ENCODE assay signal across 17 mouse cellular contexts in the genomic region with DNA sequence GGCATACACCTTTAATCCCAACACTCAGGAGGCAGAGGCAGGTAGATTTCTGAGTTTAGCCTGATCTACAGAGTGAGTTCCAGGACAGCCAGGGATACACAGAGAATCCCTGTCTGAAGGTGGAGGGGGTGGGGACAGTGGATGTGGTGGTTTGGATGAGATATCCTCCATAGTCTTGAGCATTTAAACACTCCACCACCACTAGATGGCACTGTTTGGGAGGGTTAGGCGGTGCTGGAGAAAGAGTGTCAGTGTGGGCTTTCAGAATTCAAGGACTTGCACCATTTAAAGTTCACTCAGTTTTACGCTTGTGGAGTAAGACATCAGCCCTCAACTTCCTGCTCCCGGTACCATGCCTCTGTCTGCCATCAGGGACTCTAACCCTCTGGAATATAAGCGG. TPM values are rescaled to one million over a fixed set of nuclear protein-coding genes. Genes with fewer than 3 reads are reported as not detected.
DNase-seq lines count a peak whose midpoint lies in the region; ATAC-seq and TF ChIP-seq lines count a peak whose summit lies in the region.
"Had no signal": no experiment of that assay in that cellular context is flagged by ENCODE, and none has a peak within 500 bp of the region (broad histone marks: within the 10 kb centered on the region; RNA-seq: fewer than 3 reads in every experiment).

No protein-coding gene starts in this region.

- H3K79me2 ChIP-seq in liver, adult 2 months (ENCODE audit: control insufficient read depth, insufficient read depth, low read length), result no peaks in the 10 kb centered on the region

- no peak overlapping the region for H3K4me2 ChIP-seq in forebrain, postnatal 0 days (ENCODE audit: low read depth)
- H3K4me2 ChIP-seq in forebrain, embryonic 14.5 days (ENCODE audit: low read length), result no peak overlapping the region
- no peak overlapping the region for H3K4me2 ChIP-seq in liver, embryonic 11.5 days
- H3K4me2 ChIP-seq: hindbrain, embryonic 14.5 days; limb, embryonic 12.5 days; midbrain, embryonic 13.5 days; neural tube, embryonic 12.5 days had no signal

- H3K4me3 ChIP-seq in forebrain, postnatal 0 days (ENCODE audit: low read depth, low read length), result no peak overlapping the region
- no peak overlapping the region for H3K4me3 ChIP-seq in forebrain, embryonic 14.5 days (ENCODE audit: low read depth, low read length)
- H3K4me3 ChIP-seq in liver, adult 2 months (ENCODE audit: insufficient read depth, low read depth, low read length), result no peak overlapping the region
- no peak overlapping the region for H3K4me3 ChIP-seq in liver, embryonic 11.5 days (ENCODE audit: low read depth, low read length)
- H3K4me3 ChIP-seq: embryonic facial prominence, embryonic 10.5 days; limb, embryonic 12.5 days; midbrain, embryonic 13.5 days; neural tube, embryonic 12.5 days had no signal

- TF ChIP-seq POLR2A in liver, adult 2 months (IDR thresholded peaks at IDR 0.05; ENCODE audit: extremely low read depth, insufficient read depth, low read length), result no peak

- H3K4me1 ChIP-seq in forebrain, postnatal 0 days (ENCODE audit: insufficient read depth), result no peaks in the 10 kb centered on the region
- H3K4me1 ChIP-seq in forebrain, embryonic 14.5 days (ENCODE audit: control insufficient read depth, insufficient read depth, low read length), result 0 out of 2 replicates have a peak, but pooled peaks cover under 1% of the 10 kb centered on the region
- no peaks in the 10 kb centered on the region; the same call in 1 of the 2 replicates for H3K4me1 ChIP-seq in liver, adult 2 months (ENCODE audit: control insufficient read depth, insufficient read depth, low read length)
- peaks cover 19% of the 10 kb centered on the region for H3K4me1 ChIP-seq in liver, embryonic 11.5 days (replicated peaks; ENCODE audit: control insufficient read depth, insufficient read depth, low read length)

- H3K9ac ChIP-seq in forebrain, postnatal 0 days, result no peak overlapping the region
- no peak overlapping the region for H3K9ac ChIP-seq in forebrain, embryonic 14.5 days (ENCODE audit: low read length)
- no peak overlapping the region for H3K9ac ChIP-seq in liver, adult 2 months (ENCODE audit: low read depth, low read length)
- H3K9ac ChIP-seq in liver, embryonic 11.5 days (ENCODE audit: low read depth, low read length), result no peak overlapping the region
- H3K9ac ChIP-seq: hindbrain, embryonic 14.5 days; limb, embryonic 12.5 days; midbrain, embryonic 13.5 days; neural tube, embryonic 12.5 days had no signal

- WGBS in forebrain, postnatal 0 days, result 93% methylated on average over 4 of the region's 4 CpGs
- 87% methylated on average over 4 of the region's 4 CpGs for WGBS in forebrain, embryonic 14.5 days
- 98% methylated on average over 4 of the region's 4 CpGs for WGBS in liver, adult 2 months
- 91% methylated on average over 4 of the region's 4 CpGs for WGBS in liver, embryonic 11.5 days

- no peaks in the 10 kb centered on the region for H3K36me3 ChIP-seq in forebrain, postnatal 0 days (ENCODE audit: insufficient read depth)
- no peaks in the 10 kb centered on the region for H3K36me3 ChIP-seq in forebrain, embryonic 14.5 days (ENCODE audit: control insufficient read depth, insufficient read depth, low read length)
- no peaks in the 10 kb centered on the region for H3K36me3 ChIP-seq in liver, adult 2 months (ENCODE audit: control insufficient read depth, insufficient read depth, low read length)
- no peaks in the 10 kb centered on the region for H3K36me3 ChIP-seq in liver, embryonic 11.5 days (ENCODE audit: control insufficient read depth, insufficient read depth, low read length)
- H3K36me3 ChIP-seq: embryonic facial prominence, embryonic 10.5 days; limb, embryonic 12.5 days; midbrain, embryonic 13.5 days; neural tube, embryonic 12.5 days had no signal

- ATAC-seq in forebrain, postnatal 0 days, result no peak
- ATAC-seq in forebrain, embryonic 14.5 days, result no peak
- no peak for ATAC-seq in liver, embryonic 11.5 days (replicated peaks; ENCODE audit: low FRiP score)
- ATAC-seq: midbrain, embryonic 13.5 days had no signal

- no peak for DNase-seq in forebrain, postnatal 0 days
- no peak for DNase-seq in forebrain, embryonic 14.5 days (ENCODE audit: low spot score)
- no peak for DNase-seq in liver, adult 2 months (ENCODE audit: extremely low read depth, low read depth, low spot score)
- DNase-seq in liver, embryonic 11.5 days (ENCODE audit: low spot score), result no peak
- peak; percentile 73 for DNase-seq in ES-CJ7 (ENCODE audit: low read depth, low spot score)
- peak; percentile 52 for DNase-seq in induced T-regulatory cell, adult 2 months (ENCODE audit: low read depth)
- DNase-seq in layer of hippocampus, adult 8-10 months (ENCODE audit: low spot score in 2 of 2), result no peak
- DNase-seq in lung, postnatal 4 days, result no peak
- DNase-seq: adrenal gland, postnatal 25 days; cerebellum, postnatal 10 days; lung, postnatal 10 days; thymus, postnatal 4 days had no signal

- no peaks in the 10 kb centered on the region for H3K9me3 ChIP-seq in forebrain, postnatal 0 days (ENCODE audit: low read length)
- no peaks in the 10 kb centered on the region for H3K9me3 ChIP-seq in forebrain, embryonic 14.5 days (replicated peaks; ENCODE audit: control insufficient read depth, low read length)
- 0 out of 2 replicates have a peak, but pooled peaks cover 3% of the 10 kb centered on the region for H3K9me3 ChIP-seq in liver, embryonic 11.5 days (ENCODE audit: control insufficient read depth, low read length)
- H3K9me3 ChIP-seq: midbrain, embryonic 13.5 days had no signal

- H3K27ac ChIP-seq in forebrain, postnatal 0 days (ENCODE audit: low read depth, low read length), result no peak overlapping the region
- no peak overlapping the region for H3K27ac ChIP-seq in forebrain, embryonic 14.5 days (ENCODE audit: low read depth, low read length)
- no peak overlapping the region for H3K27ac ChIP-seq in liver, adult 2 months (replicated peaks; ENCODE audit: insufficient read depth, low read depth, low read length)
- H3K27ac ChIP-seq in liver, embryonic 11.5 days (ENCODE audit: low read depth, low read length), result no peak overlapping the region
- H3K27ac ChIP-seq: embryonic facial prominence, embryonic 10.5 days; hindbrain, embryonic 14.5 days; limb, embryonic 12.5 days; midbrain, embryonic 13.5 days; neural tube, embryonic 12.5 days had no signal

- TF ChIP-seq CTCF in forebrain, postnatal 0 days (IDR thresholded peaks at IDR 0.05; ENCODE audit: low read depth), result peak; percentile 22; the same call in 1 of the 2 replicates
- peak; percentile 13; the same call in 1 of the 2 replicates for TF ChIP-seq CTCF in liver, adult 2 months (IDR thresholded peaks at IDR 0.05; ENCODE audit: low read depth, low read length)

- H3K27me3 ChIP-seq in forebrain, postnatal 0 days (ENCODE audit: insufficient read depth, low read length), result no peaks in the 10 kb centered on the region
- H3K27me3 ChIP-seq in forebrain, embryonic 14.5 days (replicated peaks; ENCODE audit: control insufficient read depth, insufficient read depth, low read length), result no peaks in the 10 kb centered on the region
- no peaks in the 10 kb centered on the region for H3K27me3 ChIP-seq in liver, adult 2 months (ENCODE audit: control insufficient read depth, insufficient read depth, low read length)
- H3K27me3 ChIP-seq in liver, embryonic 11.5 days (replicated peaks; ENCODE audit: control insufficient read depth, insufficient read depth, low read length), result no peaks in the 10 kb centered on the region
- H3K27me3 ChIP-seq: limb, embryonic 12.5 days; midbrain, embryonic 13.5 days; neural tube, embryonic 12.5 days had no signal

RNA-seq across cellular contexts. Expression of gene Arhgap19, which starts 4.0 kb away (rescaled TPM):
- 3.9 and 6.0 TPM in 2 replicates for total RNA-seq in forebrain, postnatal 0 days (2014; rRNA removed)
- 3.1 and 3.2 TPM in 2 replicates for polyA plus RNA-seq in forebrain, postnatal 0 days (2015; fragmentation: Nextera tagmentation; extraction: Ambion mirVana)
- 11.2 and 12.6 TPM in 2 replicates for polyA plus RNA-seq in forebrain, embryonic 14.5 days (2014; fragmentation: Nextera tagmentation; extraction: Ambion mirVana)
- 1.9 and 2.8 TPM in 2 replicates for total RNA-seq in liver, adult 2 months (2014; rRNA removed)
- polyA plus RNA-seq in liver, adult 2 months (2012; rRNA removed), result 0.72 and 1.2 TPM in 2 replicates
- polyA plus RNA-seq in liver, embryonic 11.5 days (2014; fragmentation: Nextera tagmentation; extraction: Ambion mirVana), result 55.6 and 63.4 TPM in 2 replicates
- total RNA-seq in layer of hippocampus, adult 8-10 months (2022), result 1 to 10 TPM; 2.4 to 3.1 (median 2.9) TPM

RNA-seq across cellular contexts. Expression of gene Frat1, which starts 23.9 kb away (rescaled TPM):
- total RNA-seq in forebrain, postnatal 0 days (2014; rRNA removed), result 40.2 and 43.4 TPM in 2 replicates
- polyA plus RNA-seq in forebrain, postnatal 0 days (2015; fragmentation: Nextera tagmentation; extraction: Ambion mirVana), result 48.2 and 52.3 TPM in 2 replicates
- 34.9 and 35.5 TPM in 2 replicates for polyA plus RNA-seq in forebrain, embryonic 14.5 days (2014; fragmentation: Nextera tagmentation; extraction: Ambion mirVana)
- 1.9 and 3.3 TPM in 2 replicates for total RNA-seq in liver, adult 2 months (2014; rRNA removed)
- polyA plus RNA-seq in liver, adult 2 months (2012; rRNA removed), result 5.5 and 5.6 TPM in 2 replicates
- 19.5 and 19.9 TPM in 2 replicates for polyA plus RNA-seq in liver, embryonic 11.5 days (2014; fragmentation: Nextera tagmentation; extraction: Ambion mirVana)
- 10 to 100 TPM; 18.8 to 21.7 (median 19.4) TPM for total RNA-seq in layer of hippocampus, adult 8-10 months (2022)

RNA-seq across cellular contexts. Expression of gene Frat2, which starts 42.1 kb away (rescaled TPM):
- total RNA-seq in forebrain, postnatal 0 days (2014; rRNA removed), result 14.4 and 22.4 TPM in 2 replicates
- 14.8 and 15.5 TPM in 2 replicates for polyA plus RNA-seq in forebrain, postnatal 0 days (2015; fragmentation: Nextera tagmentation; extraction: Ambion mirVana)
- polyA plus RNA-seq in forebrain, embryonic 14.5 days (2014; fragmentation: Nextera tagmentation; extraction: Ambion mirVana), result 7.2 and 8.6 TPM in 2 replicates
- 0.87 and 1.3 TPM in 2 replicates for total RNA-seq in liver, adult 2 months (2014; rRNA removed)
- polyA plus RNA-seq in liver, adult 2 months (2012; rRNA removed), result 2.2 and 2.4 TPM in 2 replicates
- 9.8 and 10.9 TPM in 2 replicates for polyA plus RNA-seq in liver, embryonic 11.5 days (2014; fragmentation: Nextera tagmentation; extraction: Ambion mirVana)
- 10 to 100 TPM; 10.0 to 10.9 (median 10.4) TPM for total RNA-seq in layer of hippocampus, adult 8-10 months (2022)

Comparison
In these comparisons a context has a peak if more than half of its experiments do, and no peak if none do; other contexts are left out.
1. DNase-seq: peak in ES-CJ7 (single experiment) and induced T-regulatory cell, adult 2 months (single experiment); none in forebrain, postnatal 0 days (single experiment), forebrain, embryonic 14.5 days (single experiment), liver, adult 2 months (single experiment), liver, embryonic 11.5 days (single experiment), layer of hippocampus, adult 8-10 months (0 of 2) and lung, postnatal 4 days (0 of 2).